Comparison of ENCODE assay signal across 24 mouse cellular contexts in the genomic region with DNA sequence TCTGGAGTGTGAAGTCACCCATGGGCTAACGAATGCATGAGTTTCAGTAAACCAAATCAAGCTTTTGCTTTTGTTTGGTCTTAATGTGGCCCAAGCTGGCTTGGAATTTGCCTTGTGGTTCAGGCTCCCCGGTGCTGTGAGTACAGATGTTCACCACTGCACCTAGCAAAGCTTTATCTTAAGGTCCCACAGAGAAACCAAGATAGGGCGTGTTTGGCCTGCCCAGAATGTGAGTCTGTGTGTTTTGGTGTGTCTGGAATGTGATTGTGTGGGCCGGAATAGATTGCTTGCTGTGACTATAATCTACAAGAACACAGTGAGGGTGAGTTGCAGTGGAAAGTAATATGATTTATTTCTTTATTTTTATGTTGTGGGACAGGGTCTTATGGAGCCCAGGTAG. TPM values are rescaled to one million over a fixed set of nuclear protein-coding genes. Genes with fewer than 3 reads are reported as not detected.
DNase-seq lines count a peak whose midpoint lies in the region; ATAC-seq and TF ChIP-seq lines count a peak whose summit lies in the region.
"Had no signal": no experiment of that assay in that cellular context is flagged by ENCODE, and none has a peak within 500 bp of the region (broad histone marks: within the 10 kb centered on the region; RNA-seq: fewer than 3 reads in every experiment).

No protein-coding gene starts in this region.

- H3K9me3 ChIP-seq in intestine, embryonic 14.5 days (ENCODE audit: control insufficient read depth, low read length), result no peaks in the 10 kb centered on the region
- H3K9me3 ChIP-seq in intestine, postnatal 0 days (ENCODE audit: control insufficient read depth), result no peaks in the 10 kb centered on the region
- no peaks in the 10 kb centered on the region for H3K9me3 ChIP-seq in liver, embryonic 16.5 days (replicated peaks; ENCODE audit: control insufficient read depth, low read length)
- no peaks in the 10 kb centered on the region for H3K9me3 ChIP-seq in stomach, embryonic 16.5 days (replicated peaks; ENCODE audit: control insufficient read depth, low read length)
- H3K9me3 ChIP-seq: embryonic facial prominence, embryonic 13.5 days; forebrain, embryonic 12.5 days; heart, embryonic 12.5 days; limb, embryonic 12.5 days; megakaryocyte, embryonic 14.5 days had no signal

- H3K27me3 ChIP-seq in intestine, embryonic 14.5 days (replicated peaks; ENCODE audit: control insufficient read depth, insufficient read depth, low read length), result no peaks in the 10 kb centered on the region
- H3K27me3 ChIP-seq in intestine, postnatal 0 days (replicated peaks; ENCODE audit: control insufficient read depth, insufficient read depth, low read length), result no peaks in the 10 kb centered on the region
- H3K27me3 ChIP-seq in liver, embryonic 16.5 days (ENCODE audit: control insufficient read depth, insufficient read depth, low read depth, low read length), result no peaks in the 10 kb centered on the region
- H3K27me3 ChIP-seq in stomach, embryonic 16.5 days (ENCODE audit: control insufficient read depth, insufficient read depth, low read length), result no peaks in the 10 kb centered on the region
- H3K27me3 ChIP-seq: embryonic facial prominence, embryonic 13.5 days; forebrain, embryonic 12.5 days; heart, embryonic 12.5 days; limb, embryonic 12.5 days; megakaryocyte, embryonic 14.5 days had no signal

- no peak for TF ChIP-seq POLR2A in lung, adult 2 months (IDR thresholded peaks at IDR 0.05; ENCODE audit: borderline replicate concordance, extremely low read depth, low read depth, low read length)

- no peak overlapping the region for H3K4me3 ChIP-seq in intestine, embryonic 14.5 days (ENCODE audit: low read depth, low read length)
- H3K4me3 ChIP-seq in intestine, postnatal 0 days (ENCODE audit: low read depth, low read length), result no peak overlapping the region
- no peak overlapping the region for H3K4me3 ChIP-seq in lung, adult 2 months (replicated peaks; ENCODE audit: extremely low read depth, low read depth, low read length)
- no peak overlapping the region for H3K4me3 ChIP-seq in liver, embryonic 16.5 days (ENCODE audit: low read depth, low read length)
- no peak overlapping the region for H3K4me3 ChIP-seq in stomach, embryonic 16.5 days (replicated peaks; ENCODE audit: low read length)
- H3K4me3 ChIP-seq: embryonic facial prominence, embryonic 13.5 days; erythroblast, embryonic 14.5 days; forebrain, embryonic 12.5 days; heart, embryonic 12.5 days; limb, embryonic 12.5 days; megakaryocyte, embryonic 14.5 days had no signal

- no peak for TF ChIP-seq CTCF in intestine, postnatal 0 days (IDR thresholded peaks at IDR 0.05; ENCODE audit: low read depth)
- TF ChIP-seq CTCF in lung, adult 2 months (IDR thresholded peaks at IDR 0.05; ENCODE audit: insufficient read depth, low read length), result no peak

- no peaks in the 10 kb centered on the region for H3K4me1 ChIP-seq in intestine, embryonic 14.5 days (replicated peaks; ENCODE audit: control insufficient read depth, insufficient read depth, low read length)
- no peaks in the 10 kb centered on the region for H3K4me1 ChIP-seq in intestine, postnatal 0 days (replicated peaks; ENCODE audit: control insufficient read depth, insufficient read depth, low read length)
- peaks cover 2% of the 10 kb centered on the region for H3K4me1 ChIP-seq in lung, adult 2 months (ENCODE audit: control insufficient read depth, insufficient read depth, low read length)
- no peaks in the 10 kb centered on the region for H3K4me1 ChIP-seq in liver, embryonic 16.5 days (ENCODE audit: control insufficient read depth, low read depth, low read length)
- H3K4me1 ChIP-seq in stomach, embryonic 16.5 days (ENCODE audit: control insufficient read depth, insufficient read depth, low read length), result peaks cover 2% of the 10 kb centered on the region; the same call in 1 of the 2 replicates
- H3K4me1 ChIP-seq: embryonic facial prominence, embryonic 13.5 days; forebrain, embryonic 12.5 days; limb, embryonic 12.5 days had no signal

- 81% methylated on average over 4 of the region's 4 CpGs for WGBS in intestine, embryonic 14.5 days
- WGBS in intestine, postnatal 0 days, result 54% methylated on average over 4 of the region's 4 CpGs
- 72% methylated on average over 4 of the region's 4 CpGs for WGBS in lung, adult 2 months
- WGBS in liver, embryonic 16.5 days (ENCODE audit: insufficient replicate concordance), result 33% methylated on average over 4 of the region's 4 CpGs
- WGBS in stomach, embryonic 16.5 days, result 64% methylated on average over 4 of the region's 4 CpGs

- H3K4me2 ChIP-seq in intestine, embryonic 14.5 days (ENCODE audit: low read length), result no peak overlapping the region
- no peak overlapping the region for H3K4me2 ChIP-seq in intestine, postnatal 0 days (replicated peaks; ENCODE audit: low read depth)
- H3K4me2 ChIP-seq in liver, embryonic 16.5 days (ENCODE audit: low read depth, low read length), result no peak overlapping the region
- no peak overlapping the region for H3K4me2 ChIP-seq in stomach, embryonic 16.5 days (ENCODE audit: low read depth, low read length)
- H3K4me2 ChIP-seq: embryonic facial prominence, embryonic 13.5 days; forebrain, embryonic 12.5 days; heart, embryonic 12.5 days; limb, embryonic 12.5 days; lung, embryonic 14.5 days had no signal

- DNase-seq in intestine, embryonic 14.5 days (ENCODE audit: low spot score), result no peak
- DNase-seq in lung, postnatal 36 days, result peak; percentile 17
- DNase-seq in lung, adult 2 months, result no peak
- no peak for DNase-seq in layer of hippocampus, adult 9-10 months (ENCODE audit: low spot score)
- no peak for DNase-seq in gastrocnemius, postnatal 14 days
- DNase-seq: cerebellum, adult 18-20 months; cerebellum, postnatal 14 days; heart, postnatal 10 days; kidney, adult 2 months; lung, embryonic 14.5 days; midbrain, embryonic 14.5 days; right cerebral cortex, postnatal 14 days; thymus, postnatal 25 days had no signal

- intact Hi-C loops in gastrocnemius, postnatal 14 days (cut with DNase I; ENCODE audit: low total_unique reads), result no loop called here

- no peak overlapping the region for H3K9ac ChIP-seq in intestine, embryonic 14.5 days (ENCODE audit: low read length)
- no peak overlapping the region for H3K9ac ChIP-seq in intestine, postnatal 0 days (ENCODE audit: low read depth, low read length)
- no peak overlapping the region for H3K9ac ChIP-seq in liver, embryonic 16.5 days (ENCODE audit: low read depth, low read length)
- H3K9ac ChIP-seq in stomach, embryonic 16.5 days (ENCODE audit: low read length), result no peak overlapping the region
- H3K9ac ChIP-seq: embryonic facial prominence, embryonic 13.5 days; forebrain, embryonic 12.5 days; heart, embryonic 12.5 days; limb, embryonic 12.5 days; lung, embryonic 14.5 days had no signal

- 0 out of 2 replicates have a peak, but pooled peaks have one; percentile 70 for ATAC-seq in intestine, embryonic 14.5 days (replicated peaks; ENCODE audit: low FRiP score, low TSS enrichment, low read depth)
- ATAC-seq in intestine, postnatal 0 days, result no peak
- 0 out of 2 replicates have a peak, but pooled peaks have one; percentile 41 for ATAC-seq in liver, embryonic 16.5 days (ENCODE audit: low read depth)
- ATAC-seq in stomach, embryonic 16.5 days (ENCODE audit: insufficient read depth, low FRiP score), result peak; percentile 71; the same call in 1 of the 2 replicates
- ATAC-seq: hindbrain, postnatal 0 days had no signal

- H3K36me3 ChIP-seq in intestine, embryonic 14.5 days (ENCODE audit: control insufficient read depth, insufficient read depth, low read length), result peaks cover 65% of the 10 kb centered on the region
- H3K36me3 ChIP-seq in intestine, postnatal 0 days (ENCODE audit: control insufficient read depth, insufficient read depth), result peaks cover 20% of the 10 kb centered on the region; the same call in 1 of the 2 replicates
- no peaks in the 10 kb centered on the region for H3K36me3 ChIP-seq in liver, embryonic 16.5 days (ENCODE audit: control insufficient read depth, insufficient read depth)
- peaks cover 5% of the 10 kb centered on the region for H3K36me3 ChIP-seq in stomach, embryonic 16.5 days (ENCODE audit: control insufficient read depth, insufficient read depth, low read length)

- H3K27ac ChIP-seq in intestine, embryonic 14.5 days (ENCODE audit: low read depth), result no peak overlapping the region
- H3K27ac ChIP-seq in intestine, postnatal 0 days (ENCODE audit: low read depth, low read length), result no peak overlapping the region
- no peak overlapping the region for H3K27ac ChIP-seq in liver, embryonic 16.5 days (ENCODE audit: low read length)
- H3K27ac ChIP-seq in stomach, embryonic 16.5 days (ENCODE audit: low read length), result peak overlapping the region; percentile 34; the same call in 1 of the 2 replicates
- H3K27ac ChIP-seq: embryonic facial prominence, embryonic 13.5 days; forebrain, embryonic 12.5 days; hindbrain, postnatal 0 days; kidney, postnatal 0 days; limb, embryonic 12.5 days had no signal

RNA-seq across cellular contexts. Expression of gene Rel, which starts 40.6 kb away (rescaled TPM):
- 1.1 TPM in 2 replicates for polyA plus RNA-seq in intestine, embryonic 14.5 days (2014; fragmentation: Nextera tagmentation; extraction: Ambion mirVana)
- polyA plus RNA-seq in intestine, postnatal 0 days (2015; fragmentation: Nextera tagmentation; extraction: Ambion mirVana), result 0.52 and 0.58 TPM in 2 replicates
- polyA plus RNA-seq in lung, adult 2 months (2012; rRNA removed), result 2.5 and 4.1 TPM in 2 replicates
- polyA plus RNA-seq in liver, embryonic 16.5 days (2015; fragmentation: Nextera tagmentation; extraction: Ambion mirVana), result 0.54 and 0.68 TPM in 2 replicates
- 1.5 TPM in 2 replicates for polyA plus RNA-seq in stomach, embryonic 16.5 days (2015; fragmentation: Nextera tagmentation; extraction: Ambion mirVana)
- 1 to 10 TPM; 2.5 to 3.3 TPM for total RNA-seq in gastrocnemius, postnatal 14 days (2021)
